Comparison of ENCODE assay signal across 15 mouse cellular contexts in genomic region chr9:85701981-85702380, GRCm38 (mm10).
"Had no signal": no experiment of that assay in that cellular context is flagged by ENCODE, and none has a peak within 500 bp of the region (broad histone marks: within the 10 kb centered on the region; RNA-seq: fewer than 3 reads in every experiment).

No protein-coding gene starts in this region.

- DNase-seq: heart, postnatal 14 days; heart, postnatal 36 days; heart, postnatal 4 days; kidney, adult 11 months; kidney, adult 18-20 months; kidney, adult 2 months; kidney, adult 8-10 months; kidney, adult 9 months; kidney, postnatal 10 days; kidney, postnatal 14 days; kidney, postnatal 25 days; kidney, postnatal 36 days; kidney, postnatal 4 days; layer of hippocampus, adult 9-11 months; layer of hippocampus, postnatal 36 days had no signal
